Comparison of ENCODE assay signal across 8 mouse cellular contexts in the genomic region with DNA sequence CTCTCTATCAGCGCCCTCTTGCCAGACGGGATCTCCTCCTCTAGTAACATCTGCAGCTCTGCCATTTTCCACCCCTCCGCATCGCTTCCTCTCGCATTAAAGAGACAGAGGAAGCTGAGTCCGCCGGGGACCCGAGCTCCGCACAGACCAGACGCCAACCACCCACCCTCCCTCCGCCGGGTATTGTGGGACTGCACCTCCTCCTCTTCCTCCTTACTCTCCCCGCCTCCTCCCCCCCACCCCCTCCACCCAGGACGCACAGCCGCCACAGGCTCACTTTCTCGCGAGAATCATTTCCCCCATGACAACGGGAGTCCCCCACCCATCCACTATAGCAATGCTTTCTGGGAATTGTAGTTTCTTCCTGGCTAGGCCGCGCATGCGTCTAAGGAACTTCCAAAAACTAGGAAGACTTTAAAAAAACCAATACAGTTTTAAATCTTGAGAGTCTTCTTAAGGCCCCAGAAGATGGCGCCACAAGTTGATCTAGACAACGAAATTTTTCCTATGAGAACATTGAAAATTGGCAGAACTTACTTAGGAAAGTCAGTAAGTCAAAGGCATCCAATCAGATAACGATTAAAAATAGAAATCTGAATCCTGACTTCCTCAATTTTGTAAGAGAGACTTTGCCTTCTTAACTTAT. TPM values are rescaled to one million over a fixed set of nuclear protein-coding genes. Genes with fewer than 3 reads are reported as not detected.
DNase-seq lines count a peak whose midpoint lies in the region; ATAC-seq and TF ChIP-seq lines count a peak whose summit lies in the region.

A gene (minus strand): TSS at position 241 of the 646 bp plus-strand sequence.

- peak within 1 kb of the TSS; percentile 69 for H3K27ac ChIP-seq in ES-Bruce4 (ENCODE audit: insufficient read depth, low read length)
- peak within 1 kb of the TSS; percentile 97 for H3K27ac ChIP-seq in forebrain, embryonic 12.5 days
- peak within 1 kb of the TSS; percentile 96 for H3K27ac ChIP-seq in heart, postnatal 0 days (ENCODE audit: low read depth)
- H3K27ac ChIP-seq in liver, embryonic 16.5 days (ENCODE audit: low read length): peak within 1 kb of the TSS; percentile 98
- H3K27ac ChIP-seq in neural tube, embryonic 13.5 days (replicated peaks): peak within 1 kb of the TSS; percentile 98

- DNase-seq in c-Kit-positive CD71-positive TER-119-positive erythroid progenitor cells, embryonic 14.5 days (ENCODE audit: low spot score): peak; percentile 94
- peak; percentile 98 for DNase-seq in heart, postnatal 0 days (ENCODE audit: low spot score)
- DNase-seq in kidney, postnatal 4 days: peak; percentile 91 to 95
- DNase-seq in thymus, adult 18-20 months: peak; percentile 92 to 96

- peak within 1 kb of the TSS; percentile 93 for H3K4me3 ChIP-seq in ES-Bruce4 (ENCODE audit: low read depth, low read length)
- H3K4me3 ChIP-seq in forebrain, embryonic 12.5 days (replicated peaks): peak within 1 kb of the TSS; percentile 97
- H3K4me3 ChIP-seq in heart, postnatal 0 days (ENCODE audit: low read depth, low read length): peak within 1 kb of the TSS; percentile 98
- H3K4me3 ChIP-seq in liver, embryonic 16.5 days (ENCODE audit: low read depth, low read length): peak within 1 kb of the TSS; percentile 100
- H3K4me3 ChIP-seq in neural tube, embryonic 13.5 days: peak within 1 kb of the TSS; percentile 98

- 5% methylated on average over 23 of the region's 24 CpGs for WGBS in forebrain, embryonic 12.5 days
- under 1% methylated on average over 23 of the region's 24 CpGs for WGBS in heart, postnatal 0 days
- WGBS in liver, embryonic 16.5 days (ENCODE audit: insufficient replicate concordance): 1% methylated on average over 24 of the region's 24 CpGs
- WGBS in neural tube, embryonic 13.5 days: 3% methylated on average over 24 of the region's 24 CpGs

- ATAC-seq in forebrain, embryonic 12.5 days (ENCODE audit: low FRiP score): peak; percentile 97
- ATAC-seq in heart, postnatal 0 days (ENCODE audit: insufficient read depth, low read depth): peak; percentile 93
- ATAC-seq in liver, embryonic 16.5 days (ENCODE audit: low read depth): peak; percentile 91
- ATAC-seq in neural tube, embryonic 13.5 days (ENCODE audit: low read depth): peak; percentile 97

- no peak for TF ChIP-seq EP300 in ES-Bruce4 (IDR thresholded peaks at IDR 0.05; ENCODE audit: insufficient read depth, low read depth, low read length)
- TF ChIP-seq EP300 in heart, postnatal 0 days (IDR thresholded peaks at IDR 0.05; ENCODE audit: low read depth): peak; percentile 78; the same call in 1 of the 2 replicates

- peak within 1 kb of the TSS; percentile 88 for H3K9ac ChIP-seq in ES-Bruce4 (ENCODE audit: low read depth, poor library complexity, severe bottlenecking)
- peak within 1 kb of the TSS; percentile 96 for H3K9ac ChIP-seq in forebrain, embryonic 12.5 days
- H3K9ac ChIP-seq in heart, postnatal 0 days (replicated peaks; ENCODE audit: low read depth, low read length): peak within 1 kb of the TSS; percentile 95
- peak within 1 kb of the TSS; percentile 99 for H3K9ac ChIP-seq in liver, embryonic 16.5 days (ENCODE audit: low read depth, low read length)
- peak within 1 kb of the TSS; percentile 96 for H3K9ac ChIP-seq in neural tube, embryonic 13.5 days

- H3K9me3 ChIP-seq in ES-Bruce4 (replicated peaks; ENCODE audit: control insufficient read depth, insufficient read depth, low read length, poor library complexity, severe bottlenecking): no peaks in the 10 kb centered on the region
- no peaks in the 10 kb centered on the region for H3K9me3 ChIP-seq in forebrain, embryonic 12.5 days
- H3K9me3 ChIP-seq in heart, postnatal 0 days (replicated peaks; ENCODE audit: control insufficient read depth, low read length): no peaks in the 10 kb centered on the region
- no peaks in the 10 kb centered on the region for H3K9me3 ChIP-seq in liver, embryonic 16.5 days (replicated peaks; ENCODE audit: control insufficient read depth, low read length)
- H3K9me3 ChIP-seq in neural tube, embryonic 13.5 days: no peaks in the 10 kb centered on the region

- peak within 1 kb of the TSS; percentile 62 for H3K4me2 ChIP-seq in forebrain, embryonic 12.5 days
- peak within 1 kb of the TSS; percentile 85 for H3K4me2 ChIP-seq in heart, postnatal 0 days (ENCODE audit: low read depth, low read length)
- H3K4me2 ChIP-seq in liver, embryonic 16.5 days (ENCODE audit: low read depth, low read length): peak within 1 kb of the TSS; percentile 71
- peak within 1 kb of the TSS; percentile 64 for H3K4me2 ChIP-seq in neural tube, embryonic 13.5 days

- peak; percentile 97 for TF ChIP-seq POLR2A in ES-Bruce4 (IDR thresholded peaks at IDR 0.05; ENCODE audit: insufficient read depth, low read length)

- no peaks in the 10 kb centered on the region for H3K4me1 ChIP-seq in ES-Bruce4 (ENCODE audit: control insufficient read depth, insufficient read depth, low read length)
- peaks cover 20% of the 10 kb centered on the region for H3K4me1 ChIP-seq in forebrain, embryonic 12.5 days
- peaks cover 18% of the 10 kb centered on the region for H3K4me1 ChIP-seq in heart, postnatal 0 days (ENCODE audit: control insufficient read depth, insufficient read depth)
- H3K4me1 ChIP-seq in liver, embryonic 16.5 days (ENCODE audit: control insufficient read depth, low read depth, low read length): peaks cover 9% of the 10 kb centered on the region
- H3K4me1 ChIP-seq in neural tube, embryonic 13.5 days (replicated peaks): peaks cover 30% of the 10 kb centered on the region

- no peak for TF ChIP-seq CTCF in ES-Bruce4 (IDR thresholded peaks at IDR 0.05; ENCODE audit: low read depth, low read length)
- peak; percentile 40; the same call in 1 of the 2 replicates for TF ChIP-seq CTCF in heart, postnatal 0 days (IDR thresholded peaks at IDR 0.05; ENCODE audit: low read depth)

- no peaks in the 10 kb centered on the region for H3K27me3 ChIP-seq in ES-Bruce4 (ENCODE audit: control insufficient read depth, insufficient read depth, low read length, poor library complexity, severe bottlenecking)
- H3K27me3 ChIP-seq in forebrain, embryonic 12.5 days: no peaks in the 10 kb centered on the region
- H3K27me3 ChIP-seq in heart, postnatal 0 days (ENCODE audit: control insufficient read depth, insufficient read depth, low read length): no peaks in the 10 kb centered on the region
- no peaks in the 10 kb centered on the region for H3K27me3 ChIP-seq in liver, embryonic 16.5 days (ENCODE audit: control insufficient read depth, insufficient read depth, low read depth, low read length)
- H3K27me3 ChIP-seq in neural tube, embryonic 13.5 days: no peaks in the 10 kb centered on the region

- H3K36me3 ChIP-seq in ES-Bruce4 (ENCODE audit: control insufficient read depth, insufficient read depth, low read length, poor library complexity, severe bottlenecking): no peaks in the 10 kb centered on the region
- H3K36me3 ChIP-seq in forebrain, embryonic 12.5 days (replicated peaks): no peaks in the 10 kb centered on the region
- H3K36me3 ChIP-seq in heart, postnatal 0 days (replicated peaks; ENCODE audit: control insufficient read depth, insufficient read depth, low read length): no peaks in the 10 kb centered on the region
- H3K36me3 ChIP-seq in liver, embryonic 16.5 days (ENCODE audit: control insufficient read depth, insufficient read depth): no peaks in the 10 kb centered on the region
- H3K36me3 ChIP-seq in neural tube, embryonic 13.5 days: no peaks in the 10 kb centered on the region

RNA-seq across cellular contexts. Expression of the gene that starts here (rescaled TPM):
- polyA plus RNA-seq in ES-Bruce4 (2011; ENCODE audit: insufficient read depth, insufficient read length, low read depth, missing spikeins): 103 and 104 TPM in 2 replicates
- 42.1 and 43.7 TPM in 2 replicates for polyA plus RNA-seq in forebrain, embryonic 12.5 days (2016; fragmentation: Nextera tagmentation; extraction: Ambion mirVana)
- total RNA-seq in heart, postnatal 0 days (2014; rRNA removed; ENCODE audit: low replicate concordance): 52.7 and 82.4 TPM in 2 replicates
- polyA plus RNA-seq in heart, postnatal 0 days (2015; fragmentation: Nextera tagmentation; extraction: Ambion mirVana): 18.0 and 19.2 TPM in 2 replicates
- 19.9 and 20.9 TPM in 2 replicates for polyA plus RNA-seq in liver, embryonic 16.5 days (2015; fragmentation: Nextera tagmentation; extraction: Ambion mirVana)
- polyA plus RNA-seq in neural tube, embryonic 13.5 days (2015; fragmentation: Nextera tagmentation; extraction: Ambion mirVana): 53.8 and 56.4 TPM in 2 replicates

Comparison
In these comparisons a context has a peak if more than half of its experiments do, and no peak if none do; other contexts are left out.
1. Peak in every context shown above with its lines: DNase-seq, ATAC-seq, H3K4me3 ChIP-seq and H3K27ac ChIP-seq.